Mouse (Mus musculus) thymus, postnatal 0 days (tissue): ENCODE data around the gene Ric3. TPM values are rescaled to one million over a fixed set of nuclear protein-coding genes. Genes with fewer than 3 reads are reported as not detected.

Source experiments
- DNase-seq: peaks from one replicate; pipeline ENCODE4 v3.0.0-alpha.2; 2015; ENCODE audit warnings: low spot score
- polyA plus RNA-seq: library from polyadenylated mRNA; unstranded; fragments of >200 nt; fragmentation: Nextera tagmentation; extraction: Ambion mirVana; gene quantifications from 2 replicates; pipeline ENCODE4 v1.2.1, GENCODE M21; 2015

The Ric3 gene
- polyA plus RNA-seq, 1 experiment from 2014 or later = 0.40 TPM

- DNase-seq = no peak
These were observed 81.2 kb downstream of the Ric3 start for GRCm38 (mm10) chr7:109001971-109002370.

- peak; percentile 16 for DNase-seq
These were observed 82.7 kb downstream of the Ric3 start for GRCm38 (mm10) chr7:109000315-109000954.

- no peak for DNase-seq
These were observed 87.0 kb downstream of the Ric3 start for GRCm38 (mm10) chr7:108996156-108996555.

GRCm38 (mm10) chr7:108993881-108994291 is 89.2 kb downstream of the Ric3 start:
- no peak for DNase-seq

- no peak for DNase-seq
These were observed 89.9 kb downstream of the Ric3 start for GRCm38 (mm10) chr7:108993230-108993629.

GRCm38 (mm10) chr7:108991207-108991606 is 91.9 kb downstream of the Ric3 start:
- DNase-seq = no peak

GRCm38 (mm10) chr7:108985934-108986708 is 97.0 kb downstream of the Ric3 start:
- no peak for DNase-seq

Other genes starting within 250 kb of the Ric3 start
- gene Olfr516, start 232.8 kb downstream of the Ric3 start, polyA plus RNA-seq = not detected in 2 replicates
- not detected in 2 replicates for gene Olfr517, start 211.0 kb downstream of the Ric3 start, polyA plus RNA-seq
- gene Olfr518, start 198.3 kb downstream of the Ric3 start, polyA plus RNA-seq = not detected in 2 replicates
- gene Olfr519, start 188.9 kb downstream of the Ric3 start, polyA plus RNA-seq = not detected in 2 replicates
- gene Nlrp10, start 153.2 kb downstream of the Ric3 start, polyA plus RNA-seq = 0.04 and 0.13 TPM in 2 replicates
- 97.7 and 111 TPM in 2 replicates for gene Eif3f, start 148.9 kb downstream of the Ric3 start, polyA plus RNA-seq
- 0.05 and 0.06 TPM in 2 replicates for gene Tub, start 133.0 kb downstream of the Ric3 start, polyA plus RNA-seq
- 2.5 and 2.6 TPM in 2 replicates for gene Lmo1, start 91.9 kb upstream of the Ric3 start, polyA plus RNA-seq